Mouse (Mus musculus) left cerebral cortex, adult 9 months (tissue): Measurements from ENCODE around the gene Amdhd1.
"Not testable (repeated sequence)": the region's sequence is repeated elsewhere in the genome, so short reads cannot be mapped to it uniquely, and the experiment has no call there.

Source experiments
- DNase-seq, 2 experiments: peaks; one replicate each; pipeline ENCODE4 v3.0.0; 2022; ENCODE audit warnings: low spot score in 2 of 2

Amdhd1 gene

GRCm38 (mm10) chr10:93539775-93540430 is at the start of gene Amdhd1:
Amdhd1 (minus strand) TSS chr10:93540033.
- DNase-seq: peak in 1 of 2 experiments; percentile 59

GRCm38 (mm10) chr10:93589281-93589848 is 49.5 kb upstream of the Amdhd1 start, which contains the start of gene Snrpf:
Snrpf (minus strand) TSS chr10:93589706.
- peak; percentile 79 to 97 for DNase-seq

DNA sequence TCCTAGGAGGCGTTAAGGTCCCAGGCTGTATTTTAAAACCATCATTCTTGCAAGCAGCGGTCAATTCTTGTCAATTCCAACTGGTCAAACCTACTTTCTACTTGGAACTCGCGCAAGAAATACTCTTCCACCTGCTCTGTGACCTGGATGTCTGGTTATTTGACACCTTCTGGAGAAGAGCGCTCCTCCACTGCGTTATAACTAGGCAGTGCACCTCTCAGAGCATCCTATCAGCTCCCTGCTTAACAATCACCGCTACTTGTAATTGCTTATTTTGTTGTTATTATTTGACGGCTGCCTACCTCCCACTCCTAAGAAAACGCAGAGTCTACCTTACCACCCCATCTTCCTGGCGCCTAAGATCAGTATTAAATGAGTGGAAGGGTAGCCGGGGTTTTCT is 49.0 kb upstream of the Amdhd1 start:
- no peak for DNase-seq

GRCm38 (mm10) chr10:93577271-93577886 is 37.5 kb upstream of the Amdhd1 start:
- DNase-seq: peak in 1 of 2 experiments; percentile 80

- no peak for DNase-seq
These were observed 36.1 kb upstream of the Amdhd1 start for GRCm38 (mm10) chr10:93575960-93576359.

DNA sequence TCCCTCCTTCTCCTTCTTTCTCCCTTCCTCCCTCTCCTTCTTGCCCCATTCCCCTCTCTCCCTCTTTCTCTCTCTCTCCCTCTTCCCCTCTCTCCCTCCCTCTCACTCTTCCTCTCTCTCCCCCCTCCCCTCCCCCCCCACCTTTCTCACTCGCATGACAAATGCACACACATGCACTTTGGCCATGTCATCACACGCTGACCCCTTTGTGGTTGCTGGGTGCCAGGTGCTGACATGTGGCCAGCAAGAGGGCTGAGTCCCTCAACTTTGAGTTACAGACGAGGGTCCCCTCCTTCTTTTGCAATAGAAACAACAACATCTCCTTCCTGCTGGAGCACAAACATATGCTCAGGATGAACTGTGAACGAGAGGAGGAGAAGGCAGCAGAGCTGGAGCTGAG is 35.1 kb upstream of the Amdhd1 start:
- DNase-seq: no peak

- DNase-seq: no peak
These were observed 32.4 kb upstream of the Amdhd1 start for GRCm38 (mm10) chr10:93572209-93572608.

- DNase-seq: no peak
These were observed 28.8 kb upstream of the Amdhd1 start for GRCm38 (mm10) chr10:93568671-93569070.

DNA sequence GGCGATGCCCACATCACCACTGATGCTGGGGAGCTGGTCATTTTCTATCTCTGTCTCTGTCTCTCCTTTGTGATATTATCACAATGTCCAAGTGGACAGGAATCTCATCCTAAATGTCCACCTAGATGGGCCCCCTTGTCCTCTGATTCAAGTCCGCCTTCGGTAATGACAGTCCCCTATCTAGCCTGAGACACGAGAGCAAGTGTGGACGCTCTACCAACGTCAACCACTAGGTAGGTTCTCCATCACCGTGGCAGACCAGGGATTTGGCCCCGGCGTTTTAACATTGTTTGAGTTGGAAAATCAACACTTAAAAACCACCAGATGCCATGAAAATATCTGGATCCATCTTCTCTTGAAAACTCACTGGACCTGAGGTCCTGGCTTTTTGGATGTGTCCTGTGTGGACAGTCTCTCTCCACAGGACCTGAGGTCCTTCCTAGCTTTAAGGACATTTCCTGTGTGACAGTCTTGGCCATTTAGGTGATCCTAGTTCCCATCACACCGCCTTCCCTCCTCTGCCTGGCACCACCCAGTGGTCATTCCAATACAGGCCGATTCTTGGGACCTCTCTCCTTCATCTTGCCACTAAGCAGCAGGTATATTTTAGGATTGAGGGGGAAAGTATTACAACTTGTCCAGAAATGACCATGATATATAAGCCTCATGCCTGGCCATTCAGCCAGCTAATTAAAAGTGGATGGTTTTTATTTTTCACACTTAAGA is 28.2 kb upstream of the Amdhd1 start:
- DNase-seq: no peak

- no peak for DNase-seq
These were observed 27.2 kb upstream of the Amdhd1 start for GRCm38 (mm10) chr10:93567066-93567465.

GRCm38 (mm10) chr10:93564518-93565090 is 24.8 kb upstream of the Amdhd1 start:
- no peak for DNase-seq

- no peak for DNase-seq
These were observed 20.0 kb upstream of the Amdhd1 start for GRCm38 (mm10) chr10:93559786-93560185.

DNA sequence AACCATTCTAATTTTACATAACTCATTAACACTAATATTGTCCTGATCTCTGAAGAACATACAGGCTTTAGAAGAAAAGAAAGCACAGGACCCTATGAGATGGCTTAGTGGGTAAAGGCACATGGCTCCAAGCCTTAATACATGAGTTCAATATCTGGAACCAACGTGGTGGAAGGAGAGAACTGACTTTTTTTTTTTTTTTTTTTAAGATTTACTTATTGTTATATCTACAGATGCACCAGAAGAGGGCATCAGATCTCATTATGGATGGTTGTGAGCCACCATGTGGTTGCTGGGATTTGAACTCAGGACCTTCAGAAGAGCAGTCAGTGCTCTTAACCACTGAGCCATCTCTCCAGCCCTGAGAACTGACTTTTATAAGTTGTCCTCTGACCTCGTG is 18.1 kb upstream of the Amdhd1 start:
- not testable (repeated sequence) for DNase-seq

- DNase-seq: no peak
These were observed 12.8 kb upstream of the Amdhd1 start for GRCm38 (mm10) chr10:93552596-93552995.

DNA sequence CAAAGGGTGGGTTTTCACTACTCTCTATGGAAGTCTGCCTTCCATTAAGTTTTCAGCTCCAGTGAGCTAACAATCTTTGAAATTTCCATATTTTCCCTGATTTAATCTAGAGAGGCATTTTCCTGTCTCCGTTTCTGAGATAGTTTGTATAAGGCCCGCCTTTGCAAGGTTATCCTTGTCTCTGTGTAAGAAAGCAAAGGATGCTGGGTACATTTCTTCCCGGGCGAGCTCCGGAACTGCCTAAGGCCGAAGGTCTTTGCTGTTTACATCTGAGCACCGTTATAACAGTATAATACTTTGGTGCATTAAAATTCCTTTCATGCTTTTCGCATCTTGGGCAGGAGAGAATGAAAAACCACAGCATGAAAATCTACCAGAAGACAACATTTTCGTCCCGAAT is 10.0 kb upstream of the Amdhd1 start:
- DNase-seq: no peak

DNA sequence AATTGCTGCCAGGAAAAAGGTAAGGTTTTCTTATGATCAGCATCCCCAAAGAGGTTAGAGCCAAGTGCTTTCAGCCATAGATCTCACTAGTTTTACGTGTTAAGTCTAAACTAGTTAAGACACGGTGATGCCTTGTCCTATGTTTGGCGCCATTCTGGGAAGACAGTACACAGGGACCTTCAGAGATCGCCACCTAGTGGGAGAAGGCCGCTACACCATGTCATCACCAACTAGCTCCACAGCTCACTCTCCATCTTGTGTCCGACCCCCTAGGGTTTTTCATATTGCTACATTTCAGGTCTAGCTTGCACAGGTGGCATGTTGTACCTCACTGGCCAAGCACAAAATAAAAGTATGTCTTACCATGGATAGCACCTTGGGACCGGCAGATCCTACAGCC is 9.2 kb upstream of the Amdhd1 start:
- peak in 1 of 2 experiments; percentile 80 for DNase-seq

DNA sequence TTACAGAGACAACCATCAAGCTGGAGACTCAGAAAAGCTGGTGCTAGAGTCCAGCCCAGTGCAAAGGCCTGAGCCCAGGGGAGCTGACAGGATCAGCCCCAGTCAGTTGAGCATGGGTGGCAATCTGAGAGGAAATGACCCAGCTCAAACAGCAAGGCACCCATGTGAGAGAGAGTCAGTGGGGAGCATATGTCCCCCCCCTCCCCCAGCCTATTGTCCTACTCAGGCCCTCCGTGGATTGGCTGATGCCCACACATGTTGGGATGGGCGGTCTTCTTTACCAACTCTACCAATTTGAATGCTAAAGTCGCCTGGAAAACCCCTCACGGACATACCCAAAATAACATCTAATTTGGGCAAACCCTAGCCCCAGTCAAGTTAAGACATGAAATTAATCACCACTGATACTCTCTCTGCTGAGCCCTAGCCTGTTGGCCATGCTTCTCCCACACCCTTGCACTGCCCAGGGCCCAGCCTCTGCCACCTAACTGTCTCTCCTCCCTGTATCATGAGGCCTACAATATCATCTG is 8.0 kb upstream of the Amdhd1 start:
- DNase-seq: no peak

DNA sequence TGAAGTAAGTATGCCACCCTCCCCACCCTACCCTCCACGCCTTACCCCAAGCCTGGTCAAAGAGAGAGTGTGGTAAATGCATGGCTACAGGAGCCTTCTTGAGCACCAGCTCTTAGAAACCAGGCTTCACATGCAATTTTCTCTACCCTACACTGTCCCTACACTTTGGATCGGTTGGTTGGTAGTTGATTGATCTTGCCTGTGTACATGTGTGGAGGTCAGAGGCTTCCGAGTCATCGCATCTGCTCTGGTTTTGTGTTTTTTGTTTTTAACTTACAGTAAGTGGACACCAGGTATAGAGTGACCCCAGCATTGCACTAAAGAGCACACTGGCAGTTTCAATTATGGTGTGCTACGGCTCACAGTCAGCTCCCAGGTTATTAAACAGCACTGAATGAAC is 4.3 kb upstream of the Amdhd1 start:
- no peak for DNase-seq

DNA sequence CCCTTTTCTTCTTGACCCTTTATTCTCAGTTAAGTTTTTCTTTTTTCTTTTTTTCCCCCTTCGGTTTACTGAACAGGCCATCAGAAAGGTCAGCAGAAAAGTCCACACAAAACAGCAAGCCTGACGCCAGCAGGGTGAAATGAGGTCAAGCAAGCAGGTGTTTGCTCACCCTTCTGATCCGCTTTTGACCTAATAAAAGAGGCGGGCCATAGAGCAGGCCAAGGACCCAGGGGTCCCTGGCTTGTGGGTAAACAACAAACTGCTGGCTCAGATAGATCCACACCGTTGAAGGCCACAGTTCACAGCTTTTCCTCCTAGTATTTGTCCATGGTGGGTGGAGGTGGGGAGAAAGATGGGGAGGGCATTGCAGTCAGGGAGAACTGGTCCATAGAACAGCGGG is 3.3 kb upstream of the Amdhd1 start:
- DNase-seq: no peak

- no peak for DNase-seq
These were observed 2.5 kb upstream of the Amdhd1 start for GRCm38 (mm10) chr10:93542356-93542755.

- DNase-seq: no peak
These were observed 1.8 kb upstream of the Amdhd1 start for GRCm38 (mm10) chr10:93541585-93541984.
